Mouse (Mus musculus): ENCODE measurements around the gene Mobp. TPM values are rescaled to one million over a fixed set of nuclear protein-coding genes. Genes with fewer than 3 reads are reported as not detected.

Gene Mobp
- polyA plus RNA-seq, 1 experiment from 2014 or later = 1.7 TPM

DNA sequence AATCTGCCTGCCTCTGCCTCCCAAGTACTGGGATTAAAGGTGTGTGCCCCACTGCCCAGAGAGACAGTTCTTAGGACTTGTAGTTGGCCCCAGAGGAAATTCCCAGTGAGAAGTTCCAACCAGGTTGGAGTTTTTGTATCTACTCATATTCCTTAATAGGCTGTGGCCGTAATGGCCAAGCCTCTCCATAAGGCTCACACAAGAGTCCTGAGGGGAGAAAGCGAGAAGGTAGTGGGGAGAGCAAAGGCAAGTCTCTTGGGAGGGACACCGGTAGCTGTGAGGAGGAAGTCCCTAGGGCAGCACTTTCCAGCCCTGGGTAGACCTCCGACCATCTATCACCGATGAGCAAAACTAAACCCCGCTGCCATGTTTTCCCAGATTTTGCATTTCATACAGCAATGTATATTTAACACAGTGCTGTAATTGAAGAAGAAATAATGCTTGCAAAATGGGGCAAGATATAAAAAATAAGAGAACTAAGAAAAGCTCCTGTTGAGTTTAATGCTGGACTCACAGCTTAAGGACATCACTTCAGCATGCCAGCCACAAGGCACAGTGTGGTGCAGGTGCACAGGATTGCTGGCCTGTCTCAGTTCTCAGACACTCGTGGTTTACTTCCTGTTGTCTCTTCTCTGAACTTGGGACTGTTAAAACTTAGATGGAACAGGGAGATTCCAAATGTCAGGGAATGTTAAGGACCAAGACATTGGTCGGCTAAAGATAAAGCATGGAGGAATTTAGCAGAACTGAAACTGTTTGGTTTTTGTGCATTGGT is 16.3 kb upstream of the Mobp start:
- ATAC-seq (ENCODE audit: insufficient read depth, low FRiP score) = no peak
- H3K36me3 ChIP-seq (ENCODE audit: control insufficient read depth, insufficient read depth, low read length) = peaks cover 23% of the 10 kb centered on the region
- H3K4me2 ChIP-seq (ENCODE audit: low read depth, low read length) = no peak overlapping the region
- H3K27me3 ChIP-seq (ENCODE audit: control insufficient read depth, insufficient read depth, low read length) = no peaks in the 10 kb centered on the region
- H3K9ac ChIP-seq (ENCODE audit: low read length) = no peak overlapping the region
- H3K4me3 ChIP-seq (replicated peaks; ENCODE audit: low read length) = no peak overlapping the region
- H3K27ac ChIP-seq (ENCODE audit: low read length) = no peak overlapping the region
- no peaks in the 10 kb centered on the region for H3K9me3 ChIP-seq (replicated peaks; ENCODE audit: control insufficient read depth, low read length)
- peaks cover 10% of the 10 kb centered on the region for H3K4me1 ChIP-seq (ENCODE audit: control insufficient read depth, insufficient read depth, low read length)
- WGBS = 34% methylated on average over 8 of the region's 8 CpGs

- H3K4me2 ChIP-seq (ENCODE audit: low read depth, low read length) = no peak overlapping the region
- H3K4me3 ChIP-seq (replicated peaks; ENCODE audit: low read length) = no peak overlapping the region
- no peaks in the 10 kb centered on the region for H3K9me3 ChIP-seq (replicated peaks; ENCODE audit: control insufficient read depth, low read length)
- no peak overlapping the region; the same call in 1 of the 2 replicates for H3K27ac ChIP-seq (ENCODE audit: low read length)
- H3K4me1 ChIP-seq (ENCODE audit: control insufficient read depth, insufficient read depth, low read length) = peaks cover 5% of the 10 kb centered on the region
- H3K9ac ChIP-seq (ENCODE audit: low read length) = no peak overlapping the region
- 47% methylated on average over 6 of the region's 6 CpGs for WGBS
- ATAC-seq (ENCODE audit: insufficient read depth, low FRiP score) = no peak
- H3K27me3 ChIP-seq (ENCODE audit: control insufficient read depth, insufficient read depth, low read length) = no peaks in the 10 kb centered on the region
- H3K36me3 ChIP-seq (ENCODE audit: control insufficient read depth, insufficient read depth, low read length) = peaks cover 23% of the 10 kb centered on the region
These were observed 15.6 kb upstream of the Mobp start for GRCm38 (mm10) chr9:120133755-120134475.

DNA sequence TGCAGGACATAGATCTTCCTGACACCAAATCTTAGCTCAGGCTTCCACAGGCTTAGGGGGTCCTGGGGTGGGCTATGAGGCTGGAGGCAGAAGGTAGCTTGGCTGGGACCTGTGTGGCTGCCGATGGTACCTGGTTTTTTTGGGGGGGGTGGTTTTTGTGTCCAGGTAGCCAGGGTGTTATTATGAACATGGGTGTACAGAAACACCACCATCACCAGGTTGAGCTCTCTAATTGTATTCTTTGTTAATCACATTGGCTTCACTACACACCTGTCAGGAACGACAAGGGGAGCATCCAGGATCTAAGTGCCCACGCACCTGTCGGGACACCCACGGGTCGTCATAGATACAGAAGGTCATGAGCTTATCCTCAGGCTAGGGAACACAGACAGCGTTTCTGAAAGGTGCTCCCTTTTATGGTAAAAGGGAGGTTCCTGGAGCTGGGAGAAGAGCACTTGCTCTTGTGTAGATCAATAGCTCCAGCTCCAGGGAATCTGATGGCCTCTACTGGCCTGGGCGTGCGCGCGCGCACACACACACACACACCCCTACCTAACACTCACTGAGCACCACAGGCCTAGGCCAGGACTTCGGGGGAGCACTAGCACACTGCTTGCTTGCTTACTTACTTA is 14.9 kb upstream of the Mobp start:
- Histone ChIP-seq H3K9me3 (replicated peaks; ENCODE audit: control insufficient read depth, low read length) (no peaks in the 10 kb centered on the region), H3K9ac (ENCODE audit: low read length) (no peak overlapping the region), H3K4me2 (ENCODE audit: low read depth, low read length) (no peak overlapping the region), H3K27me3 (ENCODE audit: control insufficient read depth, insufficient read depth, low read length) (no peaks in the 10 kb centered on the region), H3K4me1 (ENCODE audit: control insufficient read depth, insufficient read depth, low read length) (no peaks in the 10 kb centered on the region), H3K36me3 (ENCODE audit: control insufficient read depth, insufficient read depth, low read length) (peaks cover 16% of the 10 kb centered on the region), H3K27ac (ENCODE audit: low read length) (no peak overlapping the region), H3K4me3 (replicated peaks; ENCODE audit: low read length) (no peak overlapping the region)
- WGBS = 69% methylated on average over 13 of the region's 13 CpGs
- no peak for ATAC-seq (ENCODE audit: insufficient read depth, low FRiP score)

- Histone ChIP-seq H3K4me1 (ENCODE audit: control insufficient read depth, insufficient read depth, low read length) (no peaks in the 10 kb centered on the region), H3K36me3 (ENCODE audit: control insufficient read depth, insufficient read depth, low read length) (peaks cover 13% of the 10 kb centered on the region; the same call in 1 of the 2 replicates), H3K4me2 (ENCODE audit: low read depth, low read length) (no peak overlapping the region), H3K9ac (ENCODE audit: low read length) (no peak overlapping the region), H3K27me3 (ENCODE audit: control insufficient read depth, insufficient read depth, low read length) (no peaks in the 10 kb centered on the region), H3K4me3 (replicated peaks; ENCODE audit: low read length) (no peak overlapping the region), H3K9me3 (replicated peaks; ENCODE audit: control insufficient read depth, low read length) (no peaks in the 10 kb centered on the region), H3K27ac (ENCODE audit: low read length) (no peak overlapping the region)
- no peak for ATAC-seq (ENCODE audit: insufficient read depth, low FRiP score)
- WGBS = 86% methylated on average over 11 of the region's 11 CpGs
These were observed 14.1 kb upstream of the Mobp start for GRCm38 (mm10) chr9:120135454-120135853.

- WGBS = 6% methylated on average over 4 of the region's 4 CpGs
- ATAC-seq (ENCODE audit: insufficient read depth, low FRiP score) = peak; percentile 66; the same call in 1 of the 2 replicates
- Histone ChIP-seq H3K4me3 (replicated peaks; ENCODE audit: low read length) (no peak overlapping the region), H3K9me3 (replicated peaks; ENCODE audit: control insufficient read depth, low read length) (no peaks in the 10 kb centered on the region), H3K4me1 (ENCODE audit: control insufficient read depth, insufficient read depth, low read length) (no peaks in the 10 kb centered on the region), H3K27me3 (ENCODE audit: control insufficient read depth, insufficient read depth, low read length) (no peaks in the 10 kb centered on the region), H3K27ac (ENCODE audit: low read length) (no peak overlapping the region), H3K36me3 (ENCODE audit: control insufficient read depth, insufficient read depth, low read length) (no peaks in the 10 kb centered on the region), H3K4me2 (ENCODE audit: low read depth, low read length) (no peak overlapping the region), H3K9ac (ENCODE audit: low read length) (no peak overlapping the region)
These were observed 8.9 kb upstream of the Mobp start for GRCm38 (mm10) chr9:120140652-120141051.

DNA sequence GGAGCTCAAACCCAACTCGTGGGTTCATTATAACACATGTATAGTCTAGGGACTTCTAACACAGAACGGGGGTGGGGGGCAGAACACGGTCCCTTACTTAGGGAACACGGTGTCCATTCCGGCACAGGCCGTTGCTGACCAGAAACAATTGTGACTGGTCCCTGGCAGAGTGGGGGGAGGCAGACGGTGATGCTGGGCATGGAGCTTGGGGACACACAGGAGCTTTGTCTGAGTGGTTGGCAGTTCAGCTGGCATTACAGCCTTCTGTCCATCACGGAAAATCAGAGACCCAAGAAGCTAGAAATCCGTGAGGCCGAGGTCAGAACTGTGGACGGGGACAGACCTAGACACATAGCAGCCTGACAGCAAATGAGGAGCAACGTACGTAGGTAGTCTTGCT is 5.0 kb upstream of the Mobp start:
- no peak for ATAC-seq (ENCODE audit: insufficient read depth, low FRiP score)
- H3K36me3 ChIP-seq (ENCODE audit: control insufficient read depth, insufficient read depth, low read length) = no peaks in the 10 kb centered on the region
- H3K27me3 ChIP-seq (ENCODE audit: control insufficient read depth, insufficient read depth, low read length) = no peaks in the 10 kb centered on the region
- H3K27ac ChIP-seq (ENCODE audit: low read length) = no peak overlapping the region
- H3K4me3 ChIP-seq (replicated peaks; ENCODE audit: low read length) = no peak overlapping the region
- no peaks in the 10 kb centered on the region for H3K9me3 ChIP-seq (replicated peaks; ENCODE audit: control insufficient read depth, low read length)
- WGBS = 83% methylated on average over 13 of the region's 13 CpGs
- H3K9ac ChIP-seq (ENCODE audit: low read length) = no peak overlapping the region
- no peaks in the 10 kb centered on the region for H3K4me1 ChIP-seq (ENCODE audit: control insufficient read depth, insufficient read depth, low read length)
- no peak overlapping the region for H3K4me2 ChIP-seq (ENCODE audit: low read depth, low read length)

- no peaks in the 10 kb centered on the region for H3K4me1 ChIP-seq (ENCODE audit: control insufficient read depth, insufficient read depth, low read length)
- H3K9me3 ChIP-seq (replicated peaks; ENCODE audit: control insufficient read depth, low read length) = no peaks in the 10 kb centered on the region
These were observed 1.6 kb downstream of the Mobp start for GRCm38 (mm10) chr9:120151152-120151551.

DNA sequence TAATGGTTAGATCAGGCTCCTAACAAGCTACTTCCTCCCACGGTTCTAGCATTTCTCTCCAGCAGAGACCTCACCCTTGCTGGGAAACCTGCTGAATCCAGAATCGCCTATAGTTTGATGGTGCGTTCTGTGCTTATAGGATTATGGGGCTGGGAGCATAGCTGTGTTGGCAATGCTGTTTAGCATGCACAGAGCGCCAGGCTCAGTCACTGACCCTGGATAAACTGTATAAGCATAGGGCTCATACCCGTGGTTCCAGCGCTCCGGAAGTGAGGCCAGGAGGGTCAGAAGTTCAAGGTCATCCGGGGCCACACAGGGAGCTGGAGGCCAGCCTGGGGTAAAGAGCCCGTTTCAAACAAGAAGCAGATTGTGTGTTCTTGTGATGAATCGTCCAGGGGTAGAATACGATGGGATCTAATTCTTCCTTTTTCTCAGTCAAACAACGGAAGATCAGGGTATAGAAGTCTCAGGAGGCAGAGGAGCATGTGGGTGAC is 2.4 kb downstream of the Mobp start:
- H3K4me2 ChIP-seq (ENCODE audit: low read depth, low read length) = no peak overlapping the region
- 71% methylated on average over 12 of the region's 12 CpGs for WGBS
- H3K4me3 ChIP-seq (replicated peaks; ENCODE audit: low read length) = no peak overlapping the region
- H3K27ac ChIP-seq (ENCODE audit: low read length) = no peak overlapping the region
- no peaks in the 10 kb centered on the region for H3K4me1 ChIP-seq (ENCODE audit: control insufficient read depth, insufficient read depth, low read length)
- H3K27me3 ChIP-seq (ENCODE audit: control insufficient read depth, insufficient read depth, low read length) = no peaks in the 10 kb centered on the region
- no peak overlapping the region for H3K9ac ChIP-seq (ENCODE audit: low read length)
- no peaks in the 10 kb centered on the region for H3K36me3 ChIP-seq (ENCODE audit: control insufficient read depth, insufficient read depth, low read length)
- no peaks in the 10 kb centered on the region for H3K9me3 ChIP-seq (replicated peaks; ENCODE audit: control insufficient read depth, low read length)
- no peak for ATAC-seq (ENCODE audit: insufficient read depth, low FRiP score)

More at GRCm38 (mm10) chr9:120151152-120151551, 1.6 kb downstream of the Mobp start:
- Histone ChIP-seq H3K4me2 (ENCODE audit: low read depth, low read length) (no peak overlapping the region), H3K36me3 (ENCODE audit: control insufficient read depth, insufficient read depth, low read length) (no peaks in the 10 kb centered on the region), H3K4me3 (replicated peaks; ENCODE audit: low read length) (no peak overlapping the region), H3K9ac (ENCODE audit: low read length) (no peak overlapping the region), H3K27ac (ENCODE audit: low read length) (no peak overlapping the region), H3K27me3 (ENCODE audit: control insufficient read depth, insufficient read depth, low read length) (no peaks in the 10 kb centered on the region)
- no peak for ATAC-seq (ENCODE audit: insufficient read depth, low FRiP score)
- WGBS = 60% methylated on average over 5 of the region's 5 CpGs

GRCm38 (mm10) chr9:120158047-120158446 is 8.5 kb downstream of the Mobp start:
- no peaks in the 10 kb centered on the region for H3K9me3 ChIP-seq (replicated peaks; ENCODE audit: control insufficient read depth, low read length)
- H3K9ac ChIP-seq (ENCODE audit: low read length) = no peak overlapping the region
- H3K4me1 ChIP-seq (ENCODE audit: control insufficient read depth, insufficient read depth, low read length) = no peaks in the 10 kb centered on the region
- H3K36me3 ChIP-seq (ENCODE audit: control insufficient read depth, insufficient read depth, low read length) = no peaks in the 10 kb centered on the region
- no peak overlapping the region for H3K27ac ChIP-seq (ENCODE audit: low read length)
- H3K4me2 ChIP-seq (ENCODE audit: low read depth, low read length) = no peak overlapping the region
- H3K27me3 ChIP-seq (ENCODE audit: control insufficient read depth, insufficient read depth, low read length) = no peaks in the 10 kb centered on the region
- ATAC-seq (ENCODE audit: insufficient read depth, low FRiP score) = 0 out of 2 replicates have a peak, but pooled peaks have one; percentile 71
- WGBS = 24% methylated on average over 4 of the region's 4 CpGs
- no peak overlapping the region for H3K4me3 ChIP-seq (replicated peaks; ENCODE audit: low read length)

All from stomach, embryonic 16.5 days (tissue).